Mouse (Mus musculus): ENCODE data around the gene Usp50.

Usp50 gene

GRCm38 (mm10) chr2:126740314-126740713 lies 43.0 kb downstream of the Usp50 start:
- DNase-seq = no peak

DNA sequence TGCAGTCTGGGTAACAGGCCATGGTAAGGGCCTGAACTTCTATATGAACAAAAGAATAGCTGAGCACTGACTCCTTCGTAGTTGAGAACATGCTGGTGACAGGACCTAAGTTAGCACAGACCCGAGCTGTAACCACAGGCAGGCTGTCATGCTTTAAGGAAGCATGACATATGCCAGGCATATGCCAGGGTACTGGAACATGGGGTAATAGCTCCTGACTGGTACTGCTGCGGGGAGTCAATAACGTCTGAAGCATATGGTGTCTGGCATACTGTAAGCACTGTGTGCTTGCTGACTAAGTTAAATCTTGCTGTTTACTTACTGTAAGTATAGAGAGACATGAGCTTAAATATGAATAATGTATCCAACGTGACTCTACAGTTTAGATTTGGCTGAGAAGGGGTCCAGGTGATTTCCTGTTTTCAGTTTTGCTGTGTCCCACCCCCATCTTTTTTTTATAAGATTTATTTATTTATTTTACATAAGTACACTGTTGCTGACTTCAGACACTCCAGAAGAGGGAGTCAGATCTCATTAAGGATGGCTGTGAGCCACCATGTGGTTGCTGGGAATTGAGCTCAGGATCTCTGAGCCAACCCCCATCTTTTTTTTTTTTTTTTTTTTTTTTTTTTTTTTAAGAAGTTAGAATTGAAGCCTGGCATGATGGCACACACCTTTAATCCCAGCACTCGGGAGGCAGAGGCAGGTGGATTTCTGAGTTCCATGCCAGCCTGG lies 47.8 kb downstream of the Usp50 start:
- no peak for DNase-seq

GRCm38 (mm10) chr2:126730502-126730901 lies 52.8 kb downstream of the Usp50 start:
- DNase-seq = no peak

DNA sequence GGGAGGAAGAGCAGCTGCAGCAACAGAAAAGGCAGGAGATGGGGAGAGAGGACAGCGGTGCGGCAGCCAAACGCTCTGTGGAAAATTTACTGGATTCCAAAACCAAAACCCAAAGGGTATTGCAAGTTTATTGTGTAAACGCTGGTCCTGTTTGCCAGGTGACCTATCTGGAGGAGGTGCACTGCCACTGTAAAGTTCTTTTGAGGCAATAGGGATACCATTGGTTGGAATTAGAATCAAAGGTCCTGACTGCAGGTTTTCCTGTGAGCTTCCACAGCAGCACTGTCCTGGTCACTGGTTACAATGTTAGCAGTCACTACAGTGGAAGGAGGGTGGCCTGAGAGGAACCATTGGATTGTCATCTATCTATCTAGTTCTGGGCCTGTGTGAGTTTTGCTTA lies 54.1 kb downstream of the Usp50 start:
- no peak for DNase-seq

DNA sequence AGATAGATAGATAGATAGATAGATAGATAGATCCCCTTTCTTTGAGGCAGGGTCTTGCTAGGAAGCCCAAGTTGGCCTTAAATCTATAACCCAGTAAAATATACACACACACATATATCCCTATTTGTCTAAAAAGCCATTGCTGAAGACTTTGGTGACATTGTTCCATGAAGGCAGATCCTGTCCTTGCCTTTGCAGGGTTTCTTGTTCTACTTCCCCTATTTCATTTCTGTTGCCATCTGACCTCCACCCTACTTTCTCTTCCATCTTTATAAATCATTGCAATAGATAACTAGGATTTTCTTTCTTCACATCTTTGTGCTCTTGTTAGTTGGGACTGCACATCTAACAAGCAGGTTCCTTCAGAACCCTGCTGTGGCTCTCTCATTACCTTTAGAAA lies 70.3 kb downstream of the Usp50 start:
- DNase-seq = no peak

DNA sequence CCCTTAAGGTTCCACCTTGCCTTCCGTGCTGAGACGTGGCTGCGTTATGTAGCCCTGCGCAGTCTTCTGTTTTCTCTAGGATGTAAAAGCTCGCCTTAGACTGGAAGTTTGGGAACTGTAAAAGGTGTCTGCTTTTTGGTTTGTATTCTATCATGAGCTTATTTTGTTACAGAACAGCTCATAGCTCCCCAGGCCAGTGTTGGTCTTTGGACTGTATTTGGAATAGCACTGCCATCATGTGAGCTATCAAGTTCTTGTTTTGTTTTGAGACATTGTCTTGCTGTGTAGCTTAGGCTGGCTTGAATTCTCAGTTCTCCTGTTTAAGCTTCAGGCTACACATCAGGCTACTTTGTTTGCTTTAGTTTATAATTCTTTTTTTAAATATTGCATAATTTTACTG lies 70.7 kb downstream of the Usp50 start:
- no peak for DNase-seq

DNA sequence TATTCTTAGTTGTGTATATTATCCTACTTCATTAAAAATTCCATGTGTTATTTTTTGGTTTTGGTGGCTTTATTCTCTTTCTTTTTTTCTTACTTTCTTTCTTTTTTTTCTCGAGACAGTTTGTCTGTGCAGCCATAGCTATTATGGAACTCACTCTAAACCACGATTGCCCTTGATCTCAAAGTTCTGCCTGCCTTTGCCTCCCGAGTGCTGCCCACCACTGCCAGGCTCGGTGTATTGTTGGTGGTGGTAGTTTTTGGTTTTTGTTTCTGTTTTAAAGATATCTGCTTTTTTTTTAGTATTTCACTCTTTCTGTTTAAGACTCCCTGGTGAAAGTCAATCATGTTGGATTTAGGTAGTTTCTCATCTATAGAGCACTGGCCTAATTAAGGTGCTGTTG lies 74.9 kb downstream of the Usp50 start:
- DNase-seq = no peak

DNA sequence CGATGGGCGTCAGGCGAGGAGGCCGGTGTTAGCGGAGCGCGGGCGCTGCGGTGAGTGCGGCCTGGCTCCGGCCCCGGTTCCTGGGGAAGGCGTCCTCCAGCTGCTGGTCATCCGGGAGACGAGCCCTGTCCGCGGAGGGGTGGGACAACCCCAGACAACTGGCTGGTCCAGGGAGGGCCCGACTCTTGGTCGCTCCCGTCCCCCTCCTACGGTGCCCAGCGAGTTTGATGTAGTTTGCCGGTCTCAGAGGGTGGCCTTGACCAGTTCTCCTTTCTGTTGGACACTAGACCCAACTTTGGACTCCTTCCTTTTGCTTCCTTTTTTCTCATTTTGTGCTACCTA lies 75.9 kb downstream of the Usp50 start:
- no peak for DNase-seq

DNA sequence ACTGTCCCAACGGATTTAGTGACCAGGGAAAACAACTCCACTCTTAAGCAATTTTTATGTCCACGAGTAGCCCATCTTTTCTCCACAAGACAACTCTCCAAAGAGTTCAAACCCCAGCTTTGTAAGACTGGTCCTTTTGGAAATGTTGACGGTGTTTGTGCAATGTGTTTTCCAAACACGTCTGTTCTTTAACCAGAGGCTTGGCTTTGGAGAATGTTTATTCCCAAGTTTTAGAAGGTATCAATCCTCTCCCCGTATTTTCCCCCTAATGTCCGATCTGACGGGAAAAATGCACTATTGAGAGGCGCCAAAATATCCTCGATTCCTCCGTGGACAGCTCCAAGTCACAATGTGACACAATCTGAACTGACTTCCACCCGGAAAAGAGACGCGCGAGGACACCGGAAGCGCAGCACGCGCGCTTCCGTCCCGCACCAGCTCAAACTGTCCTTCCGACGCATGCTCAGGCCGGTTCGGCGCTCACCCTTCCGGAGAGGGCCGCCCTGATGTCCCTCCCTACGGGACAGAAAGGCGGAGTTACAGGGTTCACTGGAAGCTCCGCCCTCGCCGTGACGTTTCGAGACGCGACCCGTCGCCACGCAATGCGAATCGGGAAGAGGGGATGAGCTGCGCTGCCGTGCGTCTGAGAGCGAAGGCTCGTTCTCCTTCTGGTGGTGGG lies 76.4 kb downstream of the Usp50 start, which contains the start of gene Usp8:
TSS of gene Usp8 (plus strand) at position 570 of the 679 bp plus-strand sequence.
- DNase-seq = peak; percentile 97

GRCm38 (mm10) chr2:126695285-126695684 lies 88.0 kb downstream of the Usp50 start:
- DNase-seq = no peak

GRCm38 (mm10) chr2:126691290-126691689 lies 92.0 kb downstream of the Usp50 start:
- DNase-seq = no peak

DNA sequence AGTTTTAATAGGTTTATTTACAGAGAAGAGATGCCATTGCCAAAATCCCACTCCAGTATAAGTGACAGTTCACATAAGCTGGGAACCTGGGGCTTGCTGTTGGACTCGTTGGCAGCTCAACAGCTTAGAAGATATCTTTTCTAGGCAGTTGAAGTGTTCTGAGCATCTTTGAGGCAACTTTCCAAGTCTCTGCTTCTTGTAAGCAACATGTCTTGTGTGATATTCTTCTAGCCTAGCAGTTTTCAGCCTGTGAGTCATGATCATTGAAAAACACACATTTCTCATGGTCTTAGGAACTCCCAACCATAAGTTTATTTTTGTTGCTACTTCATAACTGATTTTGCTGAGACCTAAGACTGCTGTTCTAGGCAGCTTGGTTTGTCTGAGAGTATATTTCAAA lies 100.3 kb downstream of the Usp50 start:
- no peak for DNase-seq

DNA sequence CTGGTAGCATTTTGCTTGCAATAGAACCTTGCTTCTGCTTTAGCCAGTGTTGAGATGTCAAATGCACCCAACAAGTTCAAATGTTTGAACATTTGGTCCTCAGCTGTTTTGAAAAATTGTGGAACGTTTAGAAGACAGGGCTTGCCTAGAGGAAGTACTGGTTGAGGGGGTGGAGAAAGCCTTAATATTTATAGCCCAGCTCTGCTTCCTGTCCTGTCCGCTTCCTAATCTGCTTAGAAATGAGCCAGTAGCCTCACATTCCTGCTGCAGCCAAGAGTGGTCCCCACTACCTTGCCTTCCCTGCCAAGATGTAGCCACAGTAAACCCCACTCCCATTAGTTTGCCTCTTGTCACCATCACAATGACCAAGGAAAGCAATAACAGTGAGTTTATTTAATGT lies 100.9 kb downstream of the Usp50 start:
- DNase-seq = no peak

GRCm38 (mm10) chr2:126677366-126677765 lies 105.9 kb downstream of the Usp50 start:
- DNase-seq = no peak

GRCm38 (mm10) chr2:126676122-126676515 lies 107.2 kb downstream of the Usp50 start, which contains the start of gene Gabpb1:
TSS of gene Gabpb1 (minus strand) at chr2:126676337.
- DNase-seq = no peak

- peak; percentile 89 for DNase-seq
These were observed 107.8 kb downstream of the Usp50 start for GRCm38 (mm10) chr2:126675169-126676121.

DNA sequence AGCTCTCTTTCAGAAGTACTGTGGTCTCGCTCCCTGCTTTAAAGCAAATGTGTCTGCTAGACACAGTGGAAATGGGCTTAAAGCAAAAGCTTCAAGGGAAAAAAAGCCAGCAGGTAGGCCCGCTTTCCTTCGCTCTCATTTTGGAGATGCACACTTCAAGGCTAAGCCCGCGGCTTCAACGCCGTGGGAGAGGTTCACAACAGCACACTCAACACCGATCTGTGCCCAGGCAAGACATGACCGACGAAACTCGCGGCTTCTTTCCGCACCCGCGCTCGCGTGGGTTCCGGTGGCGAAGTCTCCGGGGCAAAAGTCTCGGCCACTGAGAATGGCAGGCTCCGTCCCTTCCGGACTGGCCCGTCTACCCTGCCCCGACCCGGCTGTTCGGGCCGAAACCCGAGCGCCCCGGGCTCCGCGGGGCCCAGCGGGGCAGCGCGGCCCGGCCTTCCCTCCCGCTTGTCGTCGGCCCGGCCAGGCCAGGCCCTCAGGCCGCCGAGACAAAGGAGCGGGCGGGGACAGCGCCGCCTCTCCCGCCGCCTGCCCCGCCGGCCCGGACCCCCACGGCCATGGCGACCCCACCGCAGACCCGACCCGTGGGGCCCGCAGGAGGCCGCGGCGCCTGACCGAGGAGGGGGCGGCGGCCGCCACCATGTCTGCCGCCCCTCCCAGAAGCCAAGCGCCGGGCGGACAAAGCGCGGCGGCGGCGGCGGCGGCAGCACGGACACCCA lies 108.7 kb downstream of the Usp50 start:
- DNase-seq = peak; percentile 64

- DNase-seq = peak; percentile 54
These were observed 109.7 kb downstream of the Usp50 start for GRCm38 (mm10) chr2:126673317-126674242.

DNA sequence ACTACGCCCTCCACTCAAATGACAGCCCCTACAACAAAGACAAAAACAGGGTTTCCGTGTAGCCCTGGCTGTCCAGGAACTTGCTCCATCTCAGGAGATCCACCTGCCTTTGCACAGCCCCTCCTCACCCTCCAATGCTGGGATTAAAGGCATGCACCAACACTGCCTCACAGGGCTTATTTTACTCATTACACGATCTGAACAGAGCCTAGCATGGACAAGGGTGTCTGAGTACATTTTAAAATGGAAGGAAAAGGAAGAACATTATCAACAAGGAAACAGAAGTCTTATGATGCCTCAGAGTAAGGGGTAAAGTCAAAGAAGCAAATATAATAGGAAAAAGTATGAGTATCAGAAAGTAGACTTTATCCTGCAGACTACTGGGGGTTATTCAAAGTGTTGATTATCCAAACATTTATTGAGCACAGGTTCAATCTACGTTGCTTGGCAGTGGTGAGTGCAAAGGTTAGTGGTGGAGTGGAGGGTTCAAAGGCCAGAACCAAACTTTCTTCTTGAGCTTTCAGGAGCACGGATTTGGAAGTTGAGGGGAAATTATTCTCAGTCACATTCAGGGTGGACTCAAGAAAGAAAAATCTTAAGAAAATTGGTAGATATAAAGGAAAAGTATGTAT lies 114.5 kb downstream of the Usp50 start:
- no peak for DNase-seq

DNA sequence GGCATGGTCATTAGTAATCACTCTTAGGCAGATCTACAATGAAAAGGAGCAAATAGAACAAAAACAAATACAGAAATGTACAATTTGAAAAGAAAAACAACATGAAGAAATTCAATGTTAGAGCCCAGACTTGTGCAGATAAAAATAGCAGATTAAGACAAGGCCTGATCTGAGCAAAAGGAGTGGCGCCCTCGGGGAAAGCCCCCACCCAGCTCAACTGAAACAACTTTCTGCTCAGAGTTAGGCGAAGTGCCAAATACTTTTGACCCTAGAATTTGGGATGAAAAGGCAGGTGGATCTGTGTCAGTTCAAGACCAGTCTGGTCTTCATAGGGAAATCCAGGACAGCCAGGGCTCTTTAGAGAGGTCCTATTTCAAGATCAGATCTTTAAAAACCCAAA lies 117.3 kb downstream of the Usp50 start:
- no peak for DNase-seq

- peak; percentile 41 for DNase-seq
These were observed 119.8 kb downstream of the Usp50 start for GRCm38 (mm10) chr2:126663481-126663880.

Data from thymus, postnatal 14 days (tissue).